In genomic region chr6:90608186-90608585, GRCm38 (mm10) we compare ENCODE assay signal across 9 mouse cellular contexts. TPM values are rescaled to one million over a fixed set of nuclear protein-coding genes. Genes with fewer than 3 reads are reported as not detected.
DNase-seq lines count a peak whose midpoint lies in the region; ATAC-seq lines count a peak whose summit lies in the region.
"Had no signal": no experiment of that assay in that cellular context is flagged by ENCODE, and none has a peak within 500 bp of the region (broad histone marks: within the 10 kb centered on the region; RNA-seq: fewer than 3 reads in every experiment).

No protein-coding gene starts in this region.

- H3K36me3 ChIP-seq in midbrain, embryonic 14.5 days (ENCODE audit: control insufficient read depth, insufficient read depth, low read length) = no peaks in the 10 kb centered on the region
- no peaks in the 10 kb centered on the region for H3K36me3 ChIP-seq in midbrain, embryonic 10.5 days
- no peaks in the 10 kb centered on the region for H3K36me3 ChIP-seq in embryonic facial prominence, embryonic 10.5 days (replicated peaks)
- H3K36me3 ChIP-seq: limb, embryonic 10.5 days had no signal

- no peak overlapping the region for H3K9ac ChIP-seq in midbrain, embryonic 14.5 days (replicated peaks; ENCODE audit: low read length)

- WGBS in midbrain, embryonic 14.5 days = 63% methylated on average over 6 of the region's 6 CpGs
- WGBS in midbrain, embryonic 10.5 days = 67% methylated on average over 6 of the region's 6 CpGs
- 70% methylated on average over 6 of the region's 6 CpGs for WGBS in embryonic facial prominence, embryonic 10.5 days

- no peaks in the 10 kb centered on the region for H3K27me3 ChIP-seq in midbrain, embryonic 14.5 days (ENCODE audit: control insufficient read depth, insufficient read depth, low read length)
- peaks cover 18% of the 10 kb centered on the region for H3K27me3 ChIP-seq in midbrain, embryonic 10.5 days (ENCODE audit: low read depth, poor library complexity, severe bottlenecking)
- peaks cover 18% of the 10 kb centered on the region for H3K27me3 ChIP-seq in embryonic facial prominence, embryonic 10.5 days (replicated peaks; ENCODE audit: low read depth, poor library complexity, severe bottlenecking)

- no peak overlapping the region for H3K27ac ChIP-seq in midbrain, embryonic 14.5 days (replicated peaks; ENCODE audit: low read depth, low read length)
- H3K27ac ChIP-seq in midbrain, embryonic 10.5 days (replicated peaks) = no peak overlapping the region
- no peak overlapping the region for H3K27ac ChIP-seq in embryonic facial prominence, embryonic 10.5 days (replicated peaks)
- H3K27ac ChIP-seq: limb, embryonic 10.5 days had no signal

- no peak for ATAC-seq in midbrain, embryonic 14.5 days (ENCODE audit: low FRiP score, low TSS enrichment)
- peak; percentile 62 for ATAC-seq in megakaryocyte-erythroid progenitor cell, adult 5-6 weeks (replicated peaks; ENCODE audit: low FRiP score, low TSS enrichment, poor library complexity, severe bottlenecking)

- H3K4me2 ChIP-seq in midbrain, embryonic 14.5 days (ENCODE audit: low read length) = no peak overlapping the region

- no peak overlapping the region for H3K4me3 ChIP-seq in midbrain, embryonic 14.5 days (replicated peaks; ENCODE audit: low read depth, low read length)
- no peak overlapping the region for H3K4me3 ChIP-seq in midbrain, embryonic 10.5 days
- no peak overlapping the region for H3K4me3 ChIP-seq in embryonic facial prominence, embryonic 10.5 days
- H3K4me3 ChIP-seq: limb, embryonic 10.5 days had no signal

- peak; percentile 72 for DNase-seq in adrenal gland, postnatal 14 days
- no peak for DNase-seq in adrenal gland, adult 8-10 months
- peak; percentile 25 for DNase-seq in midbrain, embryonic 14.5 days
- DNase-seq in midbrain, embryonic 10.5 days (ENCODE audit: low spot score) = no peak
- peak; percentile 30 for DNase-seq in embryonic facial prominence, embryonic 10.5 days (ENCODE audit: low spot score)
- no peak for DNase-seq in left cerebral cortex, adult 9 months (ENCODE audit: low spot score in 2 of 2)
- no peak for DNase-seq in frontal cortex, postnatal 36 days (ENCODE audit: low spot score in 2 of 2)

- no peaks in the 10 kb centered on the region for H3K9me3 ChIP-seq in midbrain, embryonic 14.5 days (ENCODE audit: control insufficient read depth, low read length)
- no peaks in the 10 kb centered on the region for H3K9me3 ChIP-seq in midbrain, embryonic 10.5 days (replicated peaks)
- H3K9me3 ChIP-seq in embryonic facial prominence, embryonic 10.5 days = no peaks in the 10 kb centered on the region
- H3K9me3 ChIP-seq: limb, embryonic 10.5 days had no signal

- H3K4me1 ChIP-seq in midbrain, embryonic 14.5 days (ENCODE audit: control insufficient read depth, insufficient read depth, low read length) = 0 out of 2 replicates have a peak, but pooled peaks cover 3% of the 10 kb centered on the region
- peaks cover 27% of the 10 kb centered on the region for H3K4me1 ChIP-seq in midbrain, embryonic 10.5 days
- peaks cover 14% of the 10 kb centered on the region for H3K4me1 ChIP-seq in embryonic facial prominence, embryonic 10.5 days

RNA-seq across cellular contexts. Expression of gene Slc41a3, which starts 3.7 kb away (rescaled TPM):
- 21.4 and 25.2 TPM in 2 replicates for total RNA-seq in adrenal gland, postnatal 14 days (2021)
- total RNA-seq in adrenal gland, adult 8-10 months (2022) = 10 to 100 TPM; 21.5 to 72.6 (median 39.6) TPM
- polyA plus RNA-seq in midbrain, embryonic 14.5 days (2014; fragmentation: Nextera tagmentation; extraction: Ambion mirVana) = 4.7 and 5.3 TPM in 2 replicates
- 2.2 and 3.5 TPM in 2 replicates for polyA plus RNA-seq in midbrain, embryonic 10.5 days (2016; fragmentation: Nextera tagmentation; extraction: Ambion mirVana)
- 1.7 and 2.2 TPM in 2 replicates for polyA plus RNA-seq in embryonic facial prominence, embryonic 10.5 days (2016; fragmentation: Nextera tagmentation; extraction: Ambion mirVana)
- 31.4 and 38.5 TPM in 2 replicates for total RNA-seq in megakaryocyte-erythroid progenitor cell, adult 5-6 weeks (2014; fragmentation: Nextera tagmentation)
- 11.8 and 14.5 TPM in 2 replicates for total RNA-seq in megakaryocyte-erythroid progenitor cell, adult 5-6 weeks (2017)

Comparison
In these comparisons a context has a peak if more than half of its experiments do, and no peak if none do; other contexts are left out.
1. DNase-seq: peak in adrenal gland, postnatal 14 days (single experiment), midbrain, embryonic 14.5 days (single experiment) and embryonic facial prominence, embryonic 10.5 days (single experiment); none in adrenal gland, adult 8-10 months (single experiment), midbrain, embryonic 10.5 days (single experiment), left cerebral cortex, adult 9 months (0 of 2) and frontal cortex, postnatal 36 days (0 of 2).